Mouse (Mus musculus) liver, embryonic 12.5 days (tissue): ENCODE data around the gene Nwd1. TPM values are rescaled to one million over a fixed set of nuclear protein-coding genes. Genes with fewer than 3 reads are reported as not detected.

Source experiments
- ATAC-seq: fragments of 200-750 bp; cut with Nextera tagmentation; 2 replicates; pipeline ENCODE4 v1.8.0; 2017; ENCODE audit warnings: moderate number of reproducible peaks, mild to moderate bottlenecking, moderate library complexity
- H3K27ac ChIP-seq: fragments of 300-500 bp; sonication (generic); 2 replicates; pipeline ENCODE4 v1.5.1; 2016; ENCODE audit warnings: mild to moderate bottlenecking
- H3K27me3 ChIP-seq: fragments of 300-500 bp; sonication (generic); replicated peaks from 2 replicates; pipeline ENCODE4 v1.6.1; 2016; ENCODE audit warnings: mild to moderate bottlenecking, moderate library complexity
- H3K36me3 ChIP-seq: fragments of 300-500 bp; sonication (generic); 2 replicates; pipeline ENCODE4 v1.6.1; 2016; ENCODE audit warnings: mild to moderate bottlenecking, moderate library complexity
- H3K4me1 ChIP-seq: fragments of 300-500 bp; sonication (generic); 2 replicates; pipeline ENCODE4 v1.6.1; 2016
- H3K4me2 ChIP-seq: fragments of 300-500 bp; sonication (generic); 2 replicates; pipeline ENCODE4 v1.6.1; 2016; ENCODE audit warnings: mild to moderate bottlenecking, moderate library complexity
- H3K4me3 ChIP-seq: fragments of 300-500 bp; sonication (generic); 2 replicates; pipeline ENCODE4 v1.5.1; 2016; ENCODE audit warnings: mild to moderate bottlenecking, moderate library complexity
- H3K9ac ChIP-seq: fragments of 300-500 bp; sonication (generic); 2 replicates; pipeline ENCODE4 v1.6.1; 2016; ENCODE audit warnings: mild to moderate bottlenecking, moderate library complexity
- H3K9me3 ChIP-seq: fragments of 300-500 bp; sonication (generic); replicated peaks from 2 replicates; pipeline ENCODE4 v1.6.1; 2016; ENCODE audit warnings: mild to moderate bottlenecking, moderate library complexity
- WGBS: fragments of 180-500 bp; shearing (Covaris S2); methylation state at CpG from one replicate; pipeline ENCODE4 v1.1.7; 2016; ENCODE audit not compliant: insufficient replicate concordance; 5-methylcytosine and 5-hydroxymethylcytosine counted together
- polyA plus RNA-seq: library from polyadenylated mRNA; unstranded; fragments of >200 nt; fragmentation: Nextera tagmentation; extraction: Ambion mirVana; gene quantifications from 2 replicates; pipeline ENCODE4 v1.2.1, GENCODE M21; 2016

Nwd1 gene
- polyA plus RNA-seq, 1 experiment from 2014 or later = not detected

- Histone ChIP-seq H3K4me3 (no peak overlapping the region), H3K9ac (no peak overlapping the region), H3K4me2 (no peak overlapping the region), H3K36me3 (peaks cover 86% of the 10 kb centered on the region), H3K9me3 (no peaks in the 10 kb centered on the region), H3K4me1 (no peaks in the 10 kb centered on the region), H3K27me3 (no peaks in the 10 kb centered on the region), H3K27ac (no peak overlapping the region)
- no peak for ATAC-seq
- WGBS = 77% methylated on average over 2 of the region's 2 CpGs
Measured at GRCm38 (mm10) chr8:72753781-72754180, 107.3 kb downstream of the Nwd1 start.

GRCm38 (mm10) chr8:72756031-72756430, 109.5 kb downstream of the Nwd1 start:
- ATAC-seq = no peak
- WGBS = 92% methylated on average over 2 of the region's 2 CpGs
- Histone ChIP-seq H3K4me2 (no peak overlapping the region), H3K27ac (no peak overlapping the region), H3K4me1 (no peaks in the 10 kb centered on the region), H3K27me3 (no peaks in the 10 kb centered on the region), H3K9ac (no peak overlapping the region), H3K36me3 (peaks cover 68% of the 10 kb centered on the region), H3K9me3 (no peaks in the 10 kb centered on the region), H3K4me3 (no peak overlapping the region)

GRCm38 (mm10) chr8:72756771-72757390, 110.4 kb downstream of the Nwd1 start:
- H3K27ac ChIP-seq = no peak overlapping the region
- H3K9me3 ChIP-seq = no peaks in the 10 kb centered on the region
- H3K27me3 ChIP-seq = no peaks in the 10 kb centered on the region
- H3K4me2 ChIP-seq = no peak overlapping the region
- peaks cover 60% of the 10 kb centered on the region for H3K36me3 ChIP-seq
- H3K4me3 ChIP-seq = no peak overlapping the region
- H3K4me1 ChIP-seq = 0 out of 2 replicates have a peak, but pooled peaks cover 5% of the 10 kb centered on the region
- WGBS = 91% methylated on average over 35 of the region's 35 CpGs
- no peak for ATAC-seq
- no peak overlapping the region for H3K9ac ChIP-seq

- no peak overlapping the region for H3K27ac ChIP-seq
- peaks cover 9% of the 10 kb centered on the region; the same call in 1 of the 2 replicates for H3K4me1 ChIP-seq
- ATAC-seq = no peak
- H3K36me3 ChIP-seq = peaks cover 53% of the 10 kb centered on the region
- H3K4me2 ChIP-seq = no peak overlapping the region
- H3K27me3 ChIP-seq = no peaks in the 10 kb centered on the region
- H3K9ac ChIP-seq = no peak overlapping the region
- no peak overlapping the region for H3K4me3 ChIP-seq
- no peaks in the 10 kb centered on the region for H3K9me3 ChIP-seq
- 82% methylated on average over 15 of the region's 15 CpGs for WGBS
Measured at GRCm38 (mm10) chr8:72757426-72758195, 111.1 kb downstream of the Nwd1 start.

- ATAC-seq = no peak
- no peak overlapping the region for H3K4me2 ChIP-seq
- H3K27me3 ChIP-seq = no peaks in the 10 kb centered on the region
- H3K27ac ChIP-seq = no peak overlapping the region
- peaks cover 9% of the 10 kb centered on the region; the same call in 1 of the 2 replicates for H3K4me1 ChIP-seq
- H3K9ac ChIP-seq = no peak overlapping the region
- no peak overlapping the region for H3K4me3 ChIP-seq
- peaks cover 46% of the 10 kb centered on the region for H3K36me3 ChIP-seq
- H3K9me3 ChIP-seq = no peaks in the 10 kb centered on the region
Measured at GRCm38 (mm10) chr8:72758310-72758709, 111.8 kb downstream of the Nwd1 start.

GRCm38 (mm10) chr8:72760216-72760615, 113.7 kb downstream of the Nwd1 start:
- Histone ChIP-seq H3K9ac (no peak overlapping the region), H3K9me3 (no peaks in the 10 kb centered on the region), H3K36me3 (peaks cover 34% of the 10 kb centered on the region), H3K4me3 (no peak overlapping the region), H3K27ac (no peak overlapping the region), H3K27me3 (no peaks in the 10 kb centered on the region), H3K4me1 (peaks cover 9% of the 10 kb centered on the region; the same call in 1 of the 2 replicates), H3K4me2 (no peak overlapping the region)
- ATAC-seq = no peak
- WGBS = 65% methylated on average over 3 of the region's 3 CpGs

- WGBS = 21% methylated on average over 7 of the region's 7 CpGs
- Histone ChIP-seq H3K9ac (no peak within 1 kb of the TSS), H3K27ac (peak within 1 kb of the TSS; percentile 30; the same call in 1 of the 2 replicates), H3K4me2 (peak within 1 kb of the TSS; percentile 27), H3K27me3 (no peaks in the 10 kb centered on the region), H3K4me1 (peaks cover 9% of the 10 kb centered on the region; the same call in 1 of the 2 replicates), H3K4me3 (peak within 1 kb of the TSS; percentile 14; the same call in 1 of the 2 replicates), H3K36me3 (peaks cover 21% of the 10 kb centered on the region), H3K9me3 (no peaks in the 10 kb centered on the region)
- ATAC-seq = peak; percentile 21; the same call in 1 of the 2 replicates
Measured at GRCm38 (mm10) chr8:72761322-72762051, 115.0 kb downstream of the Nwd1 start, which contains the start of gene F2rl3. F2rl3 (plus strand) TSS chr8:72761880.

GRCm38 (mm10) chr8:72762306-72762705, 115.8 kb downstream of the Nwd1 start:
- no peaks in the 10 kb centered on the region for H3K9me3 ChIP-seq
- no peak for ATAC-seq
- peak overlapping the region; percentile 14; the same call in 1 of the 2 replicates for H3K4me3 ChIP-seq
- H3K4me1 ChIP-seq = peaks cover 9% of the 10 kb centered on the region; the same call in 1 of the 2 replicates
- peaks cover 13% of the 10 kb centered on the region for H3K36me3 ChIP-seq
- H3K27me3 ChIP-seq = no peaks in the 10 kb centered on the region
- peak overlapping the region; percentile 30; the same call in 1 of the 2 replicates for H3K27ac ChIP-seq
- no peak overlapping the region for H3K9ac ChIP-seq
- H3K4me2 ChIP-seq = peak overlapping the region; percentile 27
- 49% methylated on average over 12 of the region's 12 CpGs for WGBS

- H3K4me3 ChIP-seq = no peak overlapping the region
- no peaks in the 10 kb centered on the region for H3K27me3 ChIP-seq
- H3K36me3 ChIP-seq = no peaks in the 10 kb centered on the region
- peak; percentile 38; the same call in 1 of the 2 replicates for ATAC-seq
- H3K27ac ChIP-seq = no peak overlapping the region
- WGBS = 61% methylated on average over 4 of the region's 4 CpGs
- H3K4me1 ChIP-seq = peaks cover 9% of the 10 kb centered on the region; the same call in 1 of the 2 replicates
- H3K9ac ChIP-seq = no peak overlapping the region
- no peaks in the 10 kb centered on the region for H3K9me3 ChIP-seq
- H3K4me2 ChIP-seq = no peak overlapping the region
Measured at GRCm38 (mm10) chr8:72765696-72766095, 119.2 kb downstream of the Nwd1 start.

- no peaks in the 10 kb centered on the region for H3K9me3 ChIP-seq
- no peaks in the 10 kb centered on the region for H3K27me3 ChIP-seq
- H3K4me2 ChIP-seq = no peak overlapping the region
- no peak overlapping the region for H3K4me3 ChIP-seq
- H3K36me3 ChIP-seq = no peaks in the 10 kb centered on the region
- WGBS = 45% methylated on average over 7 of the region's 7 CpGs
- H3K27ac ChIP-seq = no peak overlapping the region
- no peak for ATAC-seq
- no peak overlapping the region for H3K9ac ChIP-seq
- peaks cover 6% of the 10 kb centered on the region; the same call in 1 of the 2 replicates for H3K4me1 ChIP-seq
Measured at GRCm38 (mm10) chr8:72766777-72767176, 120.3 kb downstream of the Nwd1 start.
